Mouse (Mus musculus): ENCODE data around the gene Atxn7l3. TPM values are rescaled to one million over a fixed set of nuclear protein-coding genes. Genes with fewer than 3 reads are reported as not detected.

The Atxn7l3 gene
- total and polyA plus RNA-seq, 2 experiments from 2014 or later = 26.5 to 166 TPM

DNA sequence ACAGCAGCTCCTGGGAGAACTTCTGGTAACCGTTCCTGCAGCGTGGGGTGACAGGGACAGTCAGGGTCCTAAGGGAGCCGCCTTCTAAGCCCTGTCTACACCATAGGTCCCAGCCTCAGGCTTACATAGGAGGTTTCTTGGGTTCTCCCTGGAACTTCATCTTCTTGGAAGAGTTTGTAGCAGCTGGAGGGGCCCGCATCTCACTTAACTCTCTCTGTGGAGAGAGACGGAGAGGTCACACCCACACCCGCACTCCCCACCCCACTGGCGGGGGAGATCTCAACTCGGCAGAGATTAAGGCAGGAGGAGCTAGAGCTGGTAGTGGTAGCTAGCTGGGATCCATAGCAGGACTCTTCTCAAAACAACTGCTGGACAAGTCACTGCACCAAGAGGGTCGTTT, 11.7 kb upstream of the Atxn7l3 start:
- DNase-seq (ENCODE audit: low spot score) (no peak), ATAC-seq (ENCODE audit: low FRiP score) (no peak)
- H3K4me3 ChIP-seq (ENCODE audit: low read depth, low read length) = no peak overlapping the region
- TF ChIP-seq CTCF (IDR thresholded peaks at IDR 0.05) = no peak
- H3K36me3 ChIP-seq (ENCODE audit: insufficient read depth, low read length) = peaks cover 41% of the 10 kb centered on the region
- no peak overlapping the region for H3K9ac ChIP-seq (replicated peaks; ENCODE audit: low read length, poor library complexity, severe bottlenecking)
- H3K4me1 ChIP-seq (ENCODE audit: insufficient read depth, low read length) = no peaks in the 10 kb centered on the region
- no peak overlapping the region for H3K4me2 ChIP-seq (ENCODE audit: low read depth, low read length, poor library complexity, severe bottlenecking)
- no peak overlapping the region for H3K27ac ChIP-seq (ENCODE audit: low read depth, low read length)
- H3K27me3 ChIP-seq (ENCODE audit: insufficient read depth, low read length) = no peaks in the 10 kb centered on the region
- no peaks in the 10 kb centered on the region for H3K9me3 ChIP-seq (ENCODE audit: low read length)
- WGBS = 86% methylated on average over 9 of the region's 9 CpGs

GRCm38 (mm10) chr11:102305359-102305758, 8.9 kb upstream of the Atxn7l3 start:
- no peak for DNase-seq (ENCODE audit: low spot score)
- H3K27me3 ChIP-seq (ENCODE audit: insufficient read depth, low read length) = no peaks in the 10 kb centered on the region
- no peaks in the 10 kb centered on the region for H3K9me3 ChIP-seq (ENCODE audit: low read length)
- WGBS = 53% methylated on average over 3 of the region's 3 CpGs
- no peak overlapping the region for H3K4me2 ChIP-seq (ENCODE audit: low read depth, low read length, poor library complexity, severe bottlenecking)
- TF ChIP-seq CTCF (IDR thresholded peaks at IDR 0.05) = no peak
- ATAC-seq (ENCODE audit: low FRiP score) = no peak
- H3K9ac ChIP-seq (replicated peaks; ENCODE audit: low read length, poor library complexity, severe bottlenecking) = no peak overlapping the region
- H3K27ac ChIP-seq (ENCODE audit: low read depth, low read length) = no peak overlapping the region
- H3K36me3 ChIP-seq (ENCODE audit: insufficient read depth, low read length) = peaks cover 31% of the 10 kb centered on the region
- H3K4me3 ChIP-seq (ENCODE audit: low read depth, low read length) = no peak overlapping the region
- no peaks in the 10 kb centered on the region for H3K4me1 ChIP-seq (ENCODE audit: insufficient read depth, low read length)

- no peak for TF ChIP-seq CTCF (IDR thresholded peaks at IDR 0.05)
- Histone ChIP-seq H3K4me3 (ENCODE audit: low read depth, low read length) (no peak overlapping the region), H3K27me3 (ENCODE audit: insufficient read depth, low read length) (no peaks in the 10 kb centered on the region), H3K9ac (replicated peaks; ENCODE audit: low read length, poor library complexity, severe bottlenecking) (no peak overlapping the region), H3K4me2 (ENCODE audit: low read depth, low read length, poor library complexity, severe bottlenecking) (no peak overlapping the region), H3K27ac (ENCODE audit: low read depth, low read length) (no peak overlapping the region), H3K9me3 (ENCODE audit: low read length) (no peaks in the 10 kb centered on the region), H3K36me3 (ENCODE audit: insufficient read depth, low read length) (peaks cover 24% of the 10 kb centered on the region), H3K4me1 (ENCODE audit: insufficient read depth, low read length) (no peaks in the 10 kb centered on the region)
- no peak for ATAC-seq (ENCODE audit: low FRiP score)
- 59% methylated on average over 2 of the region's 2 CpGs for WGBS
- DNase-seq (ENCODE audit: low spot score) = no peak
These were observed 7.7 kb upstream of the Atxn7l3 start for GRCm38 (mm10) chr11:102304141-102304540.

DNA sequence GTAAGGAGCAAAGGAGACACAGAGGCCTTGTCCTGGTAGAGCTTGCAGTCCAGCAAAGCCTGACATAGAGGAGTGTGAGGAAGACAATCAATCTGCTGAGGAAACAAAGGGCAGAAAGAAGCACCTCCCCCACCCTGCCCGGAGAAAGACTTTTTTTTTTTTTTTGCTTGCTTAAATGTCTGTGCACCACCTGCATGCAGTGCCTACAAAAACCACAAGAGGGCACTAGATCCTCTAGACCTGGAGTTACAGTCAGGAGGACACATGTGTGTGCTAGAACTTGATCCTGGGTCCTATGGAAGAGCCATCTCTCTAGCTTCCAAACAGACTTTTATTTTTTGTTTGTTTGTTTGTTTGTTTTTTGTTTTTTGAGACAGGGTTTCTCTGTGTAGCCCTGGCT, 3.4 kb upstream of the Atxn7l3 start:
- Histone ChIP-seq H3K9me3 (ENCODE audit: low read length) (no peaks in the 10 kb centered on the region), H3K9ac (replicated peaks; ENCODE audit: low read length, poor library complexity, severe bottlenecking) (no peak overlapping the region), H3K36me3 (ENCODE audit: insufficient read depth, low read length) (no peaks in the 10 kb centered on the region), H3K4me1 (ENCODE audit: insufficient read depth, low read length) (peaks cover 4% of the 10 kb centered on the region; the same call in 1 of the 2 replicates), H3K4me2 (ENCODE audit: low read depth, low read length, poor library complexity, severe bottlenecking) (no peak overlapping the region), H3K27ac (ENCODE audit: low read depth, low read length) (no peak overlapping the region), H3K4me3 (ENCODE audit: low read depth, low read length) (no peak overlapping the region), H3K27me3 (ENCODE audit: insufficient read depth, low read length) (no peaks in the 10 kb centered on the region)
- ATAC-seq (ENCODE audit: low FRiP score) (no peak), DNase-seq (ENCODE audit: low spot score) (peak; percentile 63)
- 12% methylated on average over 1 of the region's 1 CpGs for WGBS
- peak; percentile 76 for TF ChIP-seq CTCF (IDR thresholded peaks at IDR 0.05)

DNA sequence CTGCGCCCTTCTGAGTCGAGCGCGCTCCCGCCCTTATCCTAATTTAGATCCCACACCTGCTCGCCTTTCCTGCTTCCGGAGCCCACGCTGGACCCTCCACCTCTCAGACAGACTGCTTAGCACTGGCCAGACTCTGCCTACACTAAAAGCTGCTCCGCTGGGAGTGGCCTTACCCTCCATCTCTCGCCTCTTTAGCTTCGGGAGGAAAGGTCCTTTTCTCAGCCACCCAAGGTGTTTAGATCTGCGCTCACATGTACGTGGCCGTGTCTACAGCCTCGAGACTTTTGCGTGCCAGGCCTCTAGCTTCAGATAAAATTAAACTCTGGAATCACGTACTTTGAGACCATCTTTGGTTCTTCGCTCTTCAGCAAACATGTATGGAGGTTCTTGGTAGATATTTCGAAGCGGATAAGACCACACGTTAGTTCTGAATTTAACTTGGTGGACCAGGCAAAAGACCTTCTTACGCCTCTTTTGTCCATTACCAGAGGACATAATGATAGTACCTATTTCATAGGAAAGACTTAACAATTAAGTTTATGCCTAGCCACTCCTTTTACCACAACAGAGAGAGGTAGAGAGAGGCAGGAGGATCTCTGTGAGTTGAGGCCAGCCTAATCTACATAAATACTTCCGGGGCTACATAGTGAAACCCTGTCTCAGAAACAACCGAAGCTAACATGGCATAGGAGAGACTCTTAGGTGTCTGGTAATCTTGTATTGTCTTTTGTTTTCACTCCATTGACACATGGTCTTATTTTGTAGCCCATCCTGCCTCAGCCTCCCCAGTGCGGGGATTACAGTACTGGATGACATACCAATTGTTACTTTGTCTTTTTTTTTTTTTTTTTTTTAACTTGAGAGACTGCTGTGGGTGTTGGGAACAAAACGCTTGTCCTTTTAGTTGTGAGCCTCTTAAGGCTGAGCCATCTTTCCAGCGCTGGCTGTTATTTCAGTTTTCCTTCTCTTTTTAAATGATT, 1.4 kb upstream of the Atxn7l3 start:
- Histone ChIP-seq H3K27me3 (ENCODE audit: insufficient read depth, low read length) (no peaks in the 10 kb centered on the region), H3K4me3 (ENCODE audit: low read depth, low read length) (peak overlapping the region; percentile 92), H3K36me3 (ENCODE audit: insufficient read depth, low read length) (peaks cover 6% of the 10 kb centered on the region), H3K4me1 (ENCODE audit: insufficient read depth, low read length) (peaks cover 5% of the 10 kb centered on the region; the same call in 1 of the 2 replicates), H3K27ac (ENCODE audit: low read depth, low read length) (peak overlapping the region; percentile 94), H3K4me2 (ENCODE audit: low read depth, low read length, poor library complexity, severe bottlenecking) (peak overlapping the region; percentile 91), H3K9me3 (ENCODE audit: low read length) (no peaks in the 10 kb centered on the region), H3K9ac (replicated peaks; ENCODE audit: low read length, poor library complexity, severe bottlenecking) (peak overlapping the region; percentile 93)
- WGBS = 26% methylated on average over 27 of the region's 27 CpGs
- no peak for TF ChIP-seq CTCF (IDR thresholded peaks at IDR 0.05)
- ATAC-seq (ENCODE audit: low FRiP score) (peak; percentile 14; the same call in 1 of the 2 replicates), DNase-seq (ENCODE audit: low spot score) (no peak)
